Mouse (Mus musculus) c-Kit-positive CD71-positive TER-119-negative erythroid progenitor cells, embryonic 14.5 days (primary cell): Measurements from ENCODE around the gene Atpif1.
"Not testable (repeated sequence)": the region's sequence is repeated elsewhere in the genome, so short reads cannot be mapped to it uniquely, and the experiment has no call there.

Experiments
- DNase-seq: peaks from one replicate; pipeline ENCODE4 v3.0.0-alpha.2; 2013; ENCODE audit warnings: low read depth

Atpif1 gene

GRCm38 (mm10) chr4:132532981-132533916, at the start of gene Atpif1:
Gene Atpif1 (minus strand): TSS chr4:132533659.
- peak; percentile 96 for DNase-seq

- DNase-seq, result no peak
Observed at GRCm38 (mm10) chr4:132574809-132575347, 41.4 kb upstream of the Atpif1 start.

DNA sequence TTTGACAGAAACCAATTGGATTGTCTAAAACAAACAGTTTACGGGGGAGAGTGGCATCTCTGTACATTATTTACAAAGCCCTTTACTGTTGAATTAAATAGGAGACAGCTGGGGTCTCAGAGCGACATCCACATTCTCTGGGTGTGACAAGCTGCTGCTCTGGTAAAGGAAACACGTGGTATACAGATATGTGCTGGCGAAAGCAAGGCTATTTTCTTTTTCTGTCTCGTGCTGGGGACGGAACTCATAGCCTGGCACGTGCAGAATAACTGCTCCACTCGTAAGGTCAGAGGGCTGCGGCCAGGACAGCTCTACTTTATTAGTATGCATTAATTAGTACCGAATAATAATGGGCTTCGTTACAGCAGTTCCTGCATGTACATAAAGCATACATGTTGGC, 39.9 kb upstream of the Atpif1 start:
- DNase-seq, result no peak

GRCm38 (mm10) chr4:132571190-132571589, 37.7 kb upstream of the Atpif1 start:
- DNase-seq, result no peak

- DNase-seq, result no peak
Observed at GRCm38 (mm10) chr4:132569115-132569514, 35.7 kb upstream of the Atpif1 start.

DNA sequence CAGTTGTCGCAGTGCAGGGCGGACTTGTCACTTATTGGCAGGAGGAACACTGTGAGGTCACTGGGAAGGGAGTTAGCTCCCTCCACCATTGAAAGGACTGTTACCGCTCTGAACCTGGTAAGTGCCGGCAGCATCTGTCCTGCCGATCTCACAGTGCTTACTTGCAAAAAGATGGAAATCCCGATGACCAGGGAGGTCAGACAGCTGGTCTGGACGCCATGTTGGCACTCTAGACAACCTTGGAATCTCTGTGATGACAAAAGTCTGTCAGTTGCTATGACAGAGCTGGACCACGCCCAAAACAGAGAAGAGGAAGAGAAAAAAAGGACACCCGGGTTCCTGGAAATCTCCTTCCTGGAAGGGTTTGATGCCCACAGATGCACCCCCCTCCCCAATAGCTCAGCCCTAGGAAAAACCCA, 33.9 kb upstream of the Atpif1 start:
- no peak for DNase-seq

DNA sequence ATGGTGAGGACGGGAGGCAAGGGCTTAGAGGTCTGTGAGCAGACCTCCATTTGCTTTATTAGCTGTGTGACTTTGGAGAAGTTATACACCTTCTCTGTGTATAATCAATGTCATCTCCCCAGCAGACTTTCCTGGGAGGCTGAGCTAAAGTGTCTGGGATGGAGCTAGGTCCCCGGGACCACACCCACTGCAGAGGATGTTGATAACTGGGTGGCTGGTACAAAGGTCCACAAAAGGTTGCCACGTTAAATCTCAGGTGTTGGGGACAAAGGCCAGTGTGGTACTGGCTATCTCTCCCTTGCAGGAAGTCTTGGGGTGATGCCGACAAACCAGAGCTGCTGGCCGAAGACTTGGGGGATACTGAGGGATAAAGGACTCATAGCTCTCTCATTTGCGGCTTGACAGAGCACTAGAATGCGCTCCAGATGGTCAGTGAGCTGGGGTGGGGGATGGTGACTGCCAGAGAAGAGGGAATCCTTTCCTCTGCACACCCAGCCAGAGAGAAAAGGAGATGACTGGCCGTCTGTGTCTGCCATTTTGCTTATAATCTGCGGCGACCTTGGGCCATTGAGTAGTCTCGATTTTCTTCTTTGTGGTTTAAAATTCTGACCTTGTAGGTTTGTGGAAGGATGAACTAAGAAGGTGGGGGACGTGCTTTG, 31.8 kb upstream of the Atpif1 start:
- no peak for DNase-seq

DNA sequence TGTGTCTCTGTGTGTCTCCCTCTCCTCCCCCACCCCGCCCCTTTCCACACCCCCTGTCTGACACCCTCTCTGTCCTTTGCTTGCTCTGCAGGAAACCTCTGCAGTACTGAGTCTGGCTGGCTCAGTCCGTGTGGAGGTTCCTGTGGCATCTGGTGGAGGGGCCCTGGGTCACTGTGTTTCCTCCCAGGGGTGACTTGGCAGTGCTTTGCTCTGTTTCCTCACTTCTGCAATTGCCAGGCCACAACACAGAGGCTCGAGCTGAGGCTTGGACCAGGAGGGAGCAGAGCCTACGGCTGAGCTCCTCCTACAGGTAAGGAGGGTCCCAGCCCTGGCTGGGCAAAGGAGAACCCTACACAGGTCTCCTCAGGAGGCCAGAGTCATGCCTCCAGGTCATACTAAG, 30.5 kb upstream of the Atpif1 start, which contains the start of gene Ptafr:
Ptafr (plus strand) TSS at position 103 of the 400 bp plus-strand sequence.
- DNase-seq, result no peak

- no peak for DNase-seq
Observed at GRCm38 (mm10) chr4:132563261-132563660, 29.8 kb upstream of the Atpif1 start.

- DNase-seq, result not testable (repeated sequence)
Observed at GRCm38 (mm10) chr4:132555550-132555949, 22.1 kb upstream of the Atpif1 start.

- no peak for DNase-seq
Observed at GRCm38 (mm10) chr4:132554653-132555052, 21.2 kb upstream of the Atpif1 start.

- no peak for DNase-seq
Observed at GRCm38 (mm10) chr4:132554221-132554620, 20.8 kb upstream of the Atpif1 start.

GRCm38 (mm10) chr4:132545851-132546250, 12.4 kb upstream of the Atpif1 start:
- DNase-seq, result no peak

GRCm38 (mm10) chr4:132542724-132543123, 9.3 kb upstream of the Atpif1 start:
- DNase-seq, result no peak

DNA sequence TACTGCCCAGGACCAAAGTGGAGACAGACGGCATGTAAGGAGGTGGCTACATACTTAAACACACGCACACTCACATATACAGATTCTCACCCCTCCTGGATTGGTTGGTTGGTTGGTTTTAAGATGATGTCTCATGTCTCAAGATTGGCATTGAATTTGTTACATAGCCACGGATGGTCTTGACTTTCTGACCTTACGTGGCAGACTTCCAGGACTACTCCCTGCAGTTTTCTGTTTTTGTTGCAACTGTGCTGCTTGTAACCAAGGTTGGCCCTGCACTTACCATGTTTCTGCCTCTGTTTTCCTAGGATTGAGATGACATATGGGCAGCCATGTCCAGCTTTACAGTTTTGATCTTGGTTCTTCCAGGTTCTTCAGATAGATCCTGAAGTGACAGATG, 8.0 kb upstream of the Atpif1 start:
- DNase-seq, result no peak

DNA sequence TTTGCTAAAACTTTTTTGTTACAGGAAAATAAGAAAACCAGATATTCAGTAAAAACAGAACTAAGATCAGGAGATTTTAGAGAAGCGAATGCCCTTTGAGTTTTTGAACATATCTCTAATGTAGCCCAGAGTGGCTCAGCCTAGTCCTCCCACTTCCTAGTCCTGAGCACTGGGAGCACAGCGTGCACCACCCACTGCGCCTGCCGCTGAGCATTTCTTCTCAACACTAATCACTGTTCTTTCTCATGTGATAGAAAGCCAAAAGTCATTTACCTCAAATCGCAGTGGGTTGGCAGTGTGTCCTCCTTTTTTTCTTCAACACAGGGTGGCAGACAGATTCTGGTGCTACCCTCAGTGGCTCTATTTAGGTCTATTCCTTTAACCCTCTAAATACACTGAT, 6.0 kb upstream of the Atpif1 start:
- DNase-seq, result no peak

DNA sequence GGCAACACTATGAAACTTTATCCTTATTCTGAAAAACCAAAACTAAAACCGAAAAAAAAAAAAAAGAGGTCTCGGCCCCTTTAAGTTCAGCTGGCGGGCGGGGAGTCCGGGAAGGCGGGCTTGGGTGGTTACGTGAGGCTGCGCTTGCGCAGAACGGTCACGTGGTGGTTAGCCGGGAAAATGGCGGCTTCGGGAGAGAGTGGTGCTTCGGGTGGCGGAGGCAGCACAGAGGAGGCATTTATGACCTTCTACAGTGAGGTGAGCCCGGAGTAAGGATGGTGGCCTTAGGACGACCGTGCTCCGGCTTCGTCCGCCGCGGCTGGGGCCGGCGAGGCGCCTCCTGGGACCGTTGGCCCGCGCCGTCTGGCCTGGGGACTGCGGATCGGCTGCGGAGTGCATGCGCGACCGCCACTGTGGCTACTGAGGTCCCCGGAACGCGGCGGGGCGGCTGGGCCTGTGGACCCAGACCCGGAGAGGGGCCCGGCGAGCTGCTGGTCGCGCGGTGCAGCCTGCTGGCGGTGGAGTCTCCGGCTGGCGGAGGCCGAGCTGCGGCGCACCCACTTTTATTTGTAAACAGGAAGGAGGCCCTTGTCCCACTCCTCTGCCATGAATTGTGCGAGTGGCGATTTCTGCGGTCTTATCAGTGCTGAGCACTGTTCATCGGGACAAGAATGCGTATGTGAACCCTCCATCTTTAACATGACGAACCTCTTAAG, 2.1 kb upstream of the Atpif1 start, which contains the start of gene Dnajc8:
Dnajc8 (plus strand) TSS at position 145 of the 716 bp plus-strand sequence.
- DNase-seq, result peak; percentile 96

DNA sequence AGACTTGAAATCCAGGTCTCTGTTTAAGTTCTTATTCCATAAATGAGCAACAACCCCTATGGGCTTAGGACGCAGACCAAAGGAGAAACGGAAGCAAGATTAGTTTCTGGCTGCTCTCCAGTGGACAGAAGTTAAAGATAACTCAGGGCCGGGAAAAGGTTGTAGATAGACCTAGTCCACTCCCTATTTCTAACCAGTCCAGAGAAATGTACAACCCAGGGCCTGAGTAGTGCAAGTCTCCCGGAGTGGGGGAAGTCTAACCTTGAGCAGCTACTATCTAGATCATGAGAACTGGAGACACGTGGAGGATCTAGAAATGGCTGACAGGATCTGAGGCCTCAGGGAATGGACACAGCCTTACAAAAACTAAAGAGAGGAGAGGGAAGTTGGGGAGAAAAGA, 963 bp downstream of the Atpif1 start:
- DNase-seq, result no peak

DNA sequence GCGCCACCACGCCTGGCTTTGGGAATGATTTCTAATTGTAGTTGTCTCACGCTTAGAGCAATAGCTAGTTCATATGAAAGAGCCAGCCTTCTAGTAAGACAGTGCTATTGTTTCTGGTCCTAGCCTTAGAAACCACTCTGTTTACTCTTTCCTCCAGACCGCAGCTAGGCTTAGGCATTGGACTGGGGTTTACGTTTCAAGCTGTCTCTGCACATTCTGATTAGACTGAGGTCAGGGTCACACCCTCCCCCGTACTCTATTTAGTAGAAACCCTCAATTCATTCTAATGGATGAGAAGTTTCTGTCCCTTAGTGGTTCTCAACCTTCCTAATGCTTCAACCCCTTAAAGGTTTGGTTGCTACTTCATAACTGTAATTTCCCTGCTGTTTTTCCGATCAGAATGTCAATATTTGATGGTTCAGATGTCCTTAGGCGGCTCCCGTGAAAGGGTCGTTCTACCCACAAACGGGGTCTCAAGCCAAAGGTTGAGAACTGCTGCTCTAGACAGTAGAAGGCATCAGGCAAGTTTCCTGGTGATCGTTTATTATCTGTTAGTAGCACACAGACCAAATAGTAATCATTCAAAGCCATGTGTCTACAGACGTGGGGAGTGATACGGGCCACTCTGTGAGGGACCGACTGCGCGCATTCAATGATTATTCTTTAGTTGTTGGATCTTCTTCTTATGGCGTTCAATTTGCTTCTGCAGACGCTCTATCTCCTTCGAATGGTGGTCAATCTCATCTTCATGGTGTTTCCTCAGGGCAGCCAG, 3.2 kb downstream of the Atpif1 start:
- DNase-seq, result peak; percentile 78

DNA sequence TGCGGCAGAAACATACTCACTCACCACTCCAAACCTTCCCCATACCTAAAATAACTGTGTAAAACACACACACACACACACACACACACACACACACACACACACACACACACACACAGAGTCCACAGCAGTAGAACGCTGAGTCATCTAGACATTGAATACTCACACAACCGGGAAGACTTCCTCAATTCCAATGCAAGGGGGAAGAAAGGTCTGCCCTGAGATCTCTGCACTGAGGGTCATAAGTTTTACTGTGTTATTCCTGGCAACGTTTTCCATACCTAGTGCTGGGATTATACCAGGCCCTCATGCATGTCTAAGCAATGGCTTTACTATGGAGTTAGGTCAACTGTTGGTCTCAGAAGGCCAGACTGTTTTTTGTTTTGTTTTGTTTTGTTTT, 4.1 kb downstream of the Atpif1 start:
- no peak for DNase-seq

- DNase-seq, result no peak
Observed at GRCm38 (mm10) chr4:132527917-132528522, 5.4 kb downstream of the Atpif1 start.
